Mouse (Mus musculus) gastrocnemius, adult 8-10 months (tissue): ENCODE data around the gene Prr36. TPM values are rescaled to one million over a fixed set of nuclear protein-coding genes. Genes with fewer than 3 reads are reported as not detected.
A peak's percentile ranks its signal among the peaks of the same experiment; 100 is the strongest.

ENCODE experiments used
- DNase-seq, 2 experiments: peaks; one replicate each; pipeline ENCODE4 v3.0.0; 2022; ENCODE audit warnings: low spot score in 2 of 2
- total RNA-seq, 4 experiments: library from RNA; stranded (reverse); gene quantifications; 2 replicates each; pipeline ENCODE4 v1.2.4; 2022

Prr36 gene
- total RNA-seq, 4 experiments from 2014 or later = not detected

DNA sequence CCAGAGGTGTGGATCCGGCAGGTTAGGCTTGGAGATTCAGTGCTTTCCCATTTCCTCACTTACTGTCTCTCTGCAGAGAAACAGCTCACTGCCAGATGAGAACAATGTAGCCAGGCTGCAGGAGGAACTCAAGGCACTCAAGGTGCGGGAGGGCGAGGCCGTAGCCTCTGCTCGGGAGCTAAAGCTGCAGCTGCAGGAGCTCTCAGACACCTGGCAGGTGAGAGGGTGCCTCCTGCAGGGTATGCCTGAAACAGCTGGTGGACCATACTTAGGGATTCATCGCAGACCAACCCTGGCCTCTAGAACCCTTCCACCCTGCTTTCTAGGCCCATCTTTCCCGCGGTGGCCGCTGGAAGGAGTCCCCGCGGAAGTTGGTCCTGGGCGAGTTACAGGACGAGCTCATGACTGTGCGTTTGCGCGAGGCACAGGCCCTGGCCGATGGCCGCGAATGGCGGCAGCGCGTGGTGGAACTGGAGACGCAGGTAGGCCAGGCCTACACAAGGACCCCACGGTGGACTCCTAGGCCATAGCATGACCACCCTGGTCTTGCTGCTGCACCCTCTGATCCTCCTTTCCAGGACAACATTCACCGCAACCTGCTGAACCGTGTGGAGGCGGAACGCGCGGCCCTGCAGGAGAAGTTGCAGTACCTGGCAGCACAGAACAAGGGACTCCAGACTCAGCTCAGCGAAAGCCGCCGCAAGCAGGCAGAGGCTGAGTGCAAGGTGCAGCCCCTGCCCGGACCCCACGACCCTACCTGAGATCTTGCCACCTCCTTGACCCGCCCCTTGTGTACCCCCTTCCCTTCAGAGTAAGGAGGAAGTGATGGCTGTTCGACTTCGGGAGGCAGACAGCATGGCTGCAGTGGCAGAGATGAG, 11.8 kb downstream of the Prr36 start:
- DNase-seq = no peak

GRCm38 (mm10) chr8:4201321-4201720, 15.9 kb downstream of the Prr36 start:
- no peak for DNase-seq

GRCm38 (mm10) chr8:4193588-4193894, 23.7 kb downstream of the Prr36 start:
- DNase-seq = no peak

DNA sequence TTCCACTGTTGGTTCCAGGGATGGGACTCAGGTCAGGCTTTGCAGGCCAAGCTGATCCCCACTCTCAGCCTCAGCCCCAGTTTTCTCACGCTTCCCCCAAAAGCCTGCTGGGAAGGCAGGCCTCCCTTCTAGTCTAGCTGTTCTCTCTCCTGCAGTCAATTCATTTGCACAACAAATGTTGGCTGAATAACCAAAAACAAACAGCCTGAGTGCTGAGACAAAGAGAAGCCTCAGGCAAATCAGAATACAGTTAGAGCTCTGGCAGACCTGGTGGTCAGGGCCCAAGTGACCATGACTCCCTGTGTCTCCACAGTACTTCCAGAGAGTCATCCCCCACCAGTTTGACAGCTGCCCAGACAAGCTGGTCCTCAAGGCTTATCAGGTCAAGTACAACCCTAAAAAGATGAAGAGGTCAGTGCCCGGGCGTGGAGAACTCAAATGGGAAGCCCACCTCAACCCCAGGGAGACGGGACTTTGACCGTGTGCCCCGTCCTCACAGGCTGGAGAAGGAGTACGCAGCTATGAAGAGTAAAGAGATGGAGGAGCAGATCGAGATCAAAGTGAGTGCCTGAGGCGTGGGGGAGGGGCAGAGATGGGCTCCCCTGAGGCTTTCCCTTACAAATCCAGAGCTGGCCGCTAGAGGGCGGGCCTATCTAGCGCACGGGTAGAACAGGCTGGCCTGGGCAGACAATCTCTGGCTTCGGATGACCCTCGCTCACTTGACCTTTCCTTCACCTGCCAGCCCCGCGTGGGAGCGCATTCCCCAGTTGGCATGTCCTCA, 24.3 kb downstream of the Prr36 start:
- DNase-seq = peak; percentile 77 to 82

DNA sequence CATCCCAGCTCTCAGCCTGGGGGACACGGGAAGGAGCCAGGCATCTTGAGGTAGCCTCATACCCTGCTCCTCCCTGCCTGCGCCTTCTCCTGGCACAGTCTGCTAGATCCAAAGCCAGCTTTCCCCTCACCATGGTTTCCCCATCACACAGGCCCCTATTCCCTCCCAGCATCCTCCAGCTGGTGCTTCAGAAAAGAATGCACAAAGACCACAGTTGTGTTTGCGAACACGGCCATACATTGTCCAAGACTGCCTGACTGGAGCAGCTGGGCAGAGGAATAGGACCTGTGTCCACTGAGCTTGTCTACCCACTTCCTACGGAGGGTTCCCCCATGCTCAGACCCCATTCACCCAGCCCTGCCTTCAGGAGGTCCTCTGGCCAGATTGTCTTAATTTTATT, 25.0 kb downstream of the Prr36 start:
- no peak for DNase-seq

DNA sequence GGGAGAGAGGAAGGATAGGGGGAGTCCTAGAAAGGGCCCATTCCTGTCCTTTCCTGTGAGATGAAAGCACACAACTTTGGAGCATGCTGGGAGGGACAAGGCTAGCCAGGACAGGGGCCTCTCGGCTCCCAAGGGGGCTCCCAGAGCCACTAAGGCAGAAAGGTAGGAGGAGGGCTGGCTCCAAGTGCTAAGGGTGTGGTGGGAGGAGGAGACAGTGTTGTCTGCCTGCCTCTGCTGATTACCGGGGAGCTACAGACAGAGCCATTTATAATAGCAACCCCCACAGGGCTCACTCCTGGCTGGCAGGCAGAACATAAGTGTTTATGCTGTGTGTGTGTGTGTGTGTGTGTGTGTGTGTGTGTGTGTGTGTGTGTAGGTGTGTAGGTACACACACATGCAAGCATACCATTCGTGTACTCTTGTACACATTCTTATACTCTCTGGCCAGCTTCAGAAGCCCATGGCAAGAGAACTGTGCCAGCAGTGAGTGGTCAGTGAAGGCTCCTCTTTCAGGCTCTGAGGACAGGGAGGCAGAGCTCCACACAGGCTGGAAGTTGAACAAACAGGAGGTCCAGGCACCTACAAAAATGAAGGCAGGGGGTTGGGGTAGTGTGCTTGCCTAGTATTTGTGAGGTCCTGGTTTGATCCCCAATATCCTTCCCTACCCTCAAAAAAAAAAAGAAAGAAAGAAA, 28.1 kb downstream of the Prr36 start:
- DNase-seq = no peak

- DNase-seq = no peak
Measured at GRCm38 (mm10) chr8:4188605-4189004, 28.7 kb downstream of the Prr36 start.

GRCm38 (mm10) chr8:4186151-4186550, 31.1 kb downstream of the Prr36 start:
- DNase-seq = no peak

DNA sequence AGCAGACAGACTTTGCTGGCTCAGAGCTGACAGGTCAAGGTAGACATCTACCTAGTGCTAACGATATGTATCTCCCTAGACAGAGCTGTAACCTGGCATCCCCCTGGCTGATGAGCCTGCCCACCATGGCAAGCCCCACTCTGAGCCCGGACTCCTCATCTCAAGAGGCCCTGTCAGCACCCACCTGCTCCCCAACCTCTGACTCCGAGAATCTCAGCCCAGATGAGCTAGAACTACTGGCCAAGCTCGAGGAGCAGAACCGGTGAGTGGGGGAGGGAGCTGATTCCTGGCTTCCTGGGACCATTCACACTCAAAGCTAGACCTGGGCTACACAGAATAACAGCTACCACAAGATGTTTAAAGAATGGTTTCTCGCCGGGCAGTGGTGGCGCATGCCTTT, 33.9 kb downstream of the Prr36 start:
- no peak for DNase-seq

GRCm38 (mm10) chr8:4174018-4174417, 43.2 kb downstream of the Prr36 start:
- DNase-seq = no peak

GRCm38 (mm10) chr8:4172486-4172885, 44.8 kb downstream of the Prr36 start:
- no peak for DNase-seq

GRCm38 (mm10) chr8:4167918-4168317, 49.3 kb downstream of the Prr36 start:
- no peak for DNase-seq

DNA sequence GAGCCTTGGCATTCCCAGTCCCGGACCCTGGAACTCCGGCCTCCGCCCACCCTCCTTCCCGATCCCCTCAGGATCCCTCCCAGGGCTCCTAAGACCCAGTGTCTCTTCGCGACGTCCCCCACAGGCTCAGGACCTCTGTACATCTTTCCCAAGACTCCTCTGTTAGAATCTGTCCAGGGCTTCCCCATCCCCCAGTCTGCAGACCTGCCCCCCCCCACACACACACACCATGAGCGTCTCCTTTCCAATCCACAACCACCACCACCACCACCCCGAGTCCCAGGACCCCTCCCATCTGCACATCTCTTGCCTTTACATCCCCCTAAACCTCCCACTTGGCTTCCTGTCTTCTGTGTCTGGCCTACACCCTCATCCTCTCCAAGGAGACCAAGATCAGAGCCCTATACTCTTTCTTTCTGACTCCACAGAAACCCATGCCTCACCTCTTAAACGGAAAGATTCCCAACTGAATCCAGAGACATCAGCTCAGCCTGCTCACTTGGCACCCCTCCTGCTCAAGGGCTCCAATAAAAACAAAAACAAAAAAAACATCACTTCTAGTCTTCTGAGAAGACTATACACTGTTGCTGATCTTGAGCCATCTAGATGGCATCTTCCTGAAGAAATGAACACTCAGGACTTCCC, 50.3 kb downstream of the Prr36 start:
- DNase-seq = no peak

DNA sequence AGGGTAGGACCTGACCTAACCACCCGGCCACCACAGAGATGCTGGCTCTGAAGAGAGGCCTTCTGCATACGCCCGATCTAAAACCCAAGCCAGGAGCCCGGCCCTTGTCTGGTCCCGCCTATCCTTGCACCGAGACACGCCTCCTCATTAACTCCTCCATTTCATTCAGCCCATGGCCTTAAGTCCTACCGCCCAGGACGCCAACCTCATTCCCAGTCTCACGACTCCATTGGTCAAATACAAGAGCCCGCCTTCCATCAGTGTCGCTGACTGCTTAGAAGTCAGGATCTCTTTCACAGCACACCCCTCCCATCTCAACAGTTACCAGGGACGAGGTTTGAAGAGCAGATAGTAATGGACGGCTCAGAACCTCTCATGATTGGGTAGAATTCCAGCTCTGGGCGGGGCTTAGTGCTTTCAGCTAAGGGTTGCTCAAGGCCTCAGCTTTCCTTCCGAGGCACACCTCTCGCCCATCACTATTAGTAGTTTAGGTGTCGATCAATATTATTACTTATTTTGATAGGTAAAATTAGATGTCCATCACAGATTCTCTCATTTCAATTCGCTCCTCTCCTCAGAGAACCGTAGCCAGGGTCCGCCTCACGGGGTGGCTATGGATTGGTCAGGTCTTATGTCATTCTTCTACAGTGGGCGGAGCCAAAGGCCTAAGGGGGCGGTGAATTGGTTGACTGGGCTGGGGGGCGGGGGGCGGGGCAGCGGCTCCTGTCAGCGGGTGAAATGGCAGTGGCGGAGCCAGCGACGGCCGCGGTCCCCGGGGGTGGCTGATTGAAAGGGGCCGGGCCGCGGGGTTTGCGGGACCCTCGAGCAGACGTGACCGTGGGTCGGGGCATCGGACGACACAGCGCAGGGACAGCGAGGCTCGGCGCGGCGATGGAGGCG, 51.2 kb downstream of the Prr36 start, which contains the start of gene Evi5l:
Gene Evi5l, plus strand, starts transcription at position 716 of the 900 bp plus-strand sequence.
- DNase-seq = peak; percentile 98 to 99

DNA sequence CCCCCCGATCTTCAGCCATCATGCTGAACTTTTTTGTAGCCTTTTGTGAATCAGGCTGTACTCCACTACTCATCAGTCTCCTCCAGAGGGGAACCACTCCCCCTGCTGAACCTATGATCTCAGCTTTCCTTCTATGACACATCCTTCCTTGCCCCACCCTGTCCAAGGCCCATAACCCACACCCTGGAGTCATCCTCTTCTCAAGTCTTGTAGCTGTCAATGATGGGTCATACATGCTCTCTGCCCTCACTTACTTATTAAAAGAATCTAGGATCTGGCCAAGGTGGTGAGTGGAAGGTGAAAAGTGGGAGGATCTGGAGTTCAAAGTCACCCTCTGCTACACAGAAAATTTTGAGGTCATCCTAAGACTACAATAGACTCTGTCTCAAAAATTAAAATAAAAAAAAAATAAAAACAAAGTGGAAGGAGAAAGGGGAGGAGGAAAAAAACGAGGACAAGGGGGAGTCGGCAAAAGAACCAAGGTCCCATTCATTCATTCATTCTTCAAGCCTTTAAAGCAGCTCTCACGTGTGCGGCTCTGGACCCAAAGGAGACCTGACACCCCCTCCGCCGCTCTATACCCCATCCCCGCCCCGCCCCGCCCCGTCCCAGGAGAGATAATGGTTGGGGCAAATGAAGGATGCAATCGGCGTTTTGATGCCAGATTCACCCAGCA, 51.9 kb downstream of the Prr36 start:
- no peak for DNase-seq

- DNase-seq = no peak
Measured at GRCm38 (mm10) chr8:4162786-4163185, 54.5 kb downstream of the Prr36 start.
